Mouse (Mus musculus): ENCODE measurements at regions not wholly inside any gene's neighbourhood (a gene's known extent, or its start where the extent isn't known, plus 50 kb on each side); places are given as distances from the start of the nearest gene placed in this dataset.

- no peak overlapping the region for H3K27ac ChIP-seq
- WGBS = 95% methylated on average over 12 of the region's 12 CpGs
- H3K4me1 ChIP-seq = no peaks in the 10 kb centered on the region
- no peak overlapping the region for H3K4me3 ChIP-seq
- H3K9me3 ChIP-seq = no peaks in the 10 kb centered on the region
- H3K27me3 ChIP-seq (ENCODE audit: poor library complexity, severe bottlenecking) = no peaks in the 10 kb centered on the region
- no peak for DNase-seq (ENCODE audit: extremely low spot score, low spot score)
- H3K36me3 ChIP-seq (replicated peaks) = no peaks in the 10 kb centered on the region
Measured at GRCm38 (mm10) chr11:65475302-65475701, 205.5 kb upstream of the Myocd start.

DNA sequence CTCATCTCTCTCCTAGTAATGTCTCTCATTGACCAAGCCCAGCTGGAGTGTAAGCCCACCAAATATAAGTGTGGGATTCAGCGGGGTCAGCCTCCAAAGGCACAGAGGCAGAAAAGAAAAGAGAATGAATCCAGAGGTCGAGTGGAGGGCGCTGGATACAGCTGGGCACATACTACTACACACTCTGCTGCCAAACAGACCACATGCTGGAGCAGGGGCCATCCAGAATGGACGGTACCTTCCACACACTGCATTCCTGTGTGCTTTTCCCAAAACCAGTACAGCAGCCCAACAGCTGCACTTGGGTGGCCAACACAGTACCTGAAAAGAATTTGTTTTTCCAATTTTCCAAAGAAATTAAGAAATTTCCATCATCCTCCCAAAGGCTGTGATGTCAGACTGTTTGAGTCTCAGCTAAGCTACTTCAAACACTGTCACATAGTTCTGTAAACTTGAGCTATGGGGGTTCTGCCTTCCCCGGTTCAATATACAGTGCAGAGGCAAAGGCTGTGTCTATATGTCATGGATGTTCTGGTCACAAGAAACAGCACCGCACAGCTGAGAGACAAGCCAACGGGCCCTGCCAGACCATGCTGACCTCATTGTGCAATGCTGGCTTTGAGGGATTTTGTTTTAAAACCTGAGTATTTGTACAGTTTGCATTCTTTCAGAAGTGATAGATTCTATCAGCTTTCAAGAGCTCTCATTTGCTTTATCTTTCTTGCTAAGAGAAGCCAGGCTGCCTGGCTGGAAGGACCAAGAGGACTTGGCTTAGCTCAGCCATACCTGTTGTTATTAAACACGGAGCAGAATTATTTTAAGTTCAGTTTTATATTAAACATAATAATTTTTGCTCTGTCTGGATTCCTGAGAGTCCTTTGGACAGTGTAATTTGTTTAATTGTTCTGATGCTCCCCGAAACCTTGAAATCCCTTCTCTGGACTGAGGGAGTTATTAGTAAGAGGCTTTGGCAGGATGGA is 200.3 kb upstream of the Myocd start:
- no peaks in the 10 kb centered on the region for H3K4me1 ChIP-seq

GRCm38 (mm10) chr11:65461044-65461443 is 191.3 kb upstream of the Myocd start:
- no peak overlapping the region for H3K27ac ChIP-seq
- no peak overlapping the region for H3K4me3 ChIP-seq
- H3K36me3 ChIP-seq (replicated peaks) = no peaks in the 10 kb centered on the region
- 85% methylated on average over 4 of the region's 4 CpGs for WGBS
- no peak for DNase-seq (ENCODE audit: extremely low spot score, low spot score)
- H3K4me1 ChIP-seq = no peaks in the 10 kb centered on the region
- H3K27me3 ChIP-seq (ENCODE audit: poor library complexity, severe bottlenecking) = no peaks in the 10 kb centered on the region
- H3K9me3 ChIP-seq = peaks cover 3% of the 10 kb centered on the region; the same call in 1 of the 2 replicates

More for the DNA sequence above, 200.3 kb upstream of the Myocd start:
- no peak overlapping the region for H3K4me3 ChIP-seq
- no peak for DNase-seq (ENCODE audit: extremely low spot score, low spot score)
- no peaks in the 10 kb centered on the region for H3K36me3 ChIP-seq (replicated peaks)
- 87% methylated on average over 9 of the region's 9 CpGs for WGBS
- no peaks in the 10 kb centered on the region for H3K27me3 ChIP-seq (ENCODE audit: poor library complexity, severe bottlenecking)
- no peak overlapping the region for H3K27ac ChIP-seq
- H3K9me3 ChIP-seq = no peaks in the 10 kb centered on the region

- no peak for DNase-seq (ENCODE audit: extremely low spot score, low spot score)
- no peaks in the 10 kb centered on the region for H3K4me1 ChIP-seq
- no peak overlapping the region for H3K4me3 ChIP-seq
- no peaks in the 10 kb centered on the region for H3K9me3 ChIP-seq
- no peaks in the 10 kb centered on the region for H3K36me3 ChIP-seq (replicated peaks)
- WGBS = 89% methylated on average over 3 of the region's 3 CpGs
- no peak overlapping the region for H3K27ac ChIP-seq
- no peaks in the 10 kb centered on the region for H3K27me3 ChIP-seq (ENCODE audit: poor library complexity, severe bottlenecking)
Measured at GRCm38 (mm10) chr11:65448436-65448835, 178.6 kb upstream of the Myocd start.

DNA sequence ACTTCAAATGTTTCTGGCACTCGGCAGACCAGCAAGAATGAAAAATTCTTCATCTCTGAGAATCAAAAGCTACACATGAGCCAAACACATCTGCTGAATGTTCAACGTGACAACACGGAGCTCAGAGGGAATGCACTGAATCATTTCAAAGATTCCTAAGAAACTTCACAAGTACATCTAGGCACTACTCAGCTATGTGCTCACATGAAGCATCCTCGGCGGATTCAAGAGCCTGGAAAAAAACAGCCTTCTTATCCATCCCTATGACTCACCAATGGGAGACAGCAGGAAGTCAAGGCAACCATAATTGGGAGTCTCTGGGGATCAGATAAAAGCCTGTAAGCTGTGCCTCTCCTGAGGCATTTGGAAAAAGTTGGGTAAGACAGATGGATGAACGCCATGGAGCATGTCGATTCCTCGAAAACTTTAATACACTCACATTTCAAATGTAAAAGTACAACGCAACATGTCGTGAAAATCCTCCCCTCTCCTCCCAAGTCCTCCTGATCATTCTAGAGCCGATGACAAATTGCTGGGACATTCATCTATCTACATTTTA is 173.8 kb upstream of the Myocd start:
- DNase-seq (ENCODE audit: extremely low spot score, low spot score) = no peak
- H3K27me3 ChIP-seq (ENCODE audit: poor library complexity, severe bottlenecking) = no peaks in the 10 kb centered on the region
- H3K36me3 ChIP-seq (replicated peaks) = no peaks in the 10 kb centered on the region
- 92% methylated on average over 11 of the region's 11 CpGs for WGBS
- H3K27ac ChIP-seq = no peak overlapping the region
- no peaks in the 10 kb centered on the region for H3K9me3 ChIP-seq
- H3K4me3 ChIP-seq = no peak overlapping the region
- no peaks in the 10 kb centered on the region for H3K4me1 ChIP-seq

GRCm38 (mm10) chr11:65435699-65436161 is 165.9 kb upstream of the Myocd start:
- no peaks in the 10 kb centered on the region for H3K4me1 ChIP-seq
- H3K27me3 ChIP-seq (ENCODE audit: poor library complexity, severe bottlenecking) = no peaks in the 10 kb centered on the region
- DNase-seq (ENCODE audit: extremely low spot score, low spot score) = no peak
- 94% methylated on average over 4 of the region's 4 CpGs for WGBS
- no peaks in the 10 kb centered on the region for H3K9me3 ChIP-seq
- no peak overlapping the region for H3K4me3 ChIP-seq
- H3K36me3 ChIP-seq (replicated peaks) = no peaks in the 10 kb centered on the region
- no peak overlapping the region for H3K27ac ChIP-seq

DNA sequence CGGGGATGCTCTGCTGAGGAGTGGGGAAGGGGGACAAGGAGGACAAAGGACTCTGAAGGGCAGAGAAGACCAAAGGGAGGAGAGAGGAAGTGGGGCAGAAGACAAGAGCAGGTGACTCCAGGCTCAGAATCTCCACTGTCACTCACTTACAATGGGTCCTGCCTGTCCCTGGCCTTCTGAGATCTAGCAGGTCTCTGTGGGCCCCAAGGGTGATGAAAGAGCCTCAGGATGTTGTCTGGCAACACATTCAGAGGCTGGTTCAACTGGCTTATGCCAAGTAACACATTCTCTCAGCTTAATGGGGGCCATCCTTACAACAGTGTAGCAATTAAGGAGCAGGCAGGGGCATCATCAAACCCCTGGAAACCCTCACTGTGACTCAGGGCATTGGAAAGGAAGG is 152.1 kb upstream of the Myocd start:
- 52% methylated on average over 1 of the region's 1 CpGs for WGBS
- no peaks in the 10 kb centered on the region for H3K9me3 ChIP-seq
- H3K4me3 ChIP-seq = no peak overlapping the region
- H3K4me1 ChIP-seq = no peaks in the 10 kb centered on the region
- DNase-seq (ENCODE audit: extremely low spot score, low spot score) = no peak
- no peaks in the 10 kb centered on the region for H3K36me3 ChIP-seq (replicated peaks)
- no peak overlapping the region for H3K27ac ChIP-seq
- H3K27me3 ChIP-seq (ENCODE audit: poor library complexity, severe bottlenecking) = no peaks in the 10 kb centered on the region

DNA sequence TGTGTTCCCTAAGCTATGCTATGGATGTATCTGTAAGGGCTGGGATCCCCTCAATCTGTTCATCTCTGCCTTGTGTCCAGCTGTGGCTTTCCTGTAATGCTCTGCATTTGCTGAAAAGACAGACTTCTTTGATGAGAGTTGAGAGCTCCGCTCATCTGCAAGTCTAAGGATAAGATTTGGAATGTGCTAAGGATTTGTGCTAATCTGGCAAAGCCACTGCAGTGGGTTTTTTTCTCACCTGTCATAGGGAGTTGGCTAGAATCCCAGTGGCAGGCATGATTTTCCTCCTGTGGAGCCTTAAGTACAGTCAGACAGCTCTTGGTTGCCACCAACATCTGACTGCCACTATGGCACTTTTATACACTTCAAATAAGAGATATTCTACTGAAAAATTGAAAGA is 138.8 kb upstream of the Myocd start:
- Histone ChIP-seq H3K27me3 (ENCODE audit: poor library complexity, severe bottlenecking) (no peaks in the 10 kb centered on the region), H3K4me1 (no peaks in the 10 kb centered on the region), H3K4me3 (no peak overlapping the region), H3K27ac (no peak overlapping the region), H3K36me3 (replicated peaks) (no peaks in the 10 kb centered on the region), H3K9me3 (no peaks in the 10 kb centered on the region)
- WGBS = 80% methylated on average over 1 of the region's 1 CpGs
- no peak for DNase-seq (ENCODE audit: extremely low spot score, low spot score)

DNA sequence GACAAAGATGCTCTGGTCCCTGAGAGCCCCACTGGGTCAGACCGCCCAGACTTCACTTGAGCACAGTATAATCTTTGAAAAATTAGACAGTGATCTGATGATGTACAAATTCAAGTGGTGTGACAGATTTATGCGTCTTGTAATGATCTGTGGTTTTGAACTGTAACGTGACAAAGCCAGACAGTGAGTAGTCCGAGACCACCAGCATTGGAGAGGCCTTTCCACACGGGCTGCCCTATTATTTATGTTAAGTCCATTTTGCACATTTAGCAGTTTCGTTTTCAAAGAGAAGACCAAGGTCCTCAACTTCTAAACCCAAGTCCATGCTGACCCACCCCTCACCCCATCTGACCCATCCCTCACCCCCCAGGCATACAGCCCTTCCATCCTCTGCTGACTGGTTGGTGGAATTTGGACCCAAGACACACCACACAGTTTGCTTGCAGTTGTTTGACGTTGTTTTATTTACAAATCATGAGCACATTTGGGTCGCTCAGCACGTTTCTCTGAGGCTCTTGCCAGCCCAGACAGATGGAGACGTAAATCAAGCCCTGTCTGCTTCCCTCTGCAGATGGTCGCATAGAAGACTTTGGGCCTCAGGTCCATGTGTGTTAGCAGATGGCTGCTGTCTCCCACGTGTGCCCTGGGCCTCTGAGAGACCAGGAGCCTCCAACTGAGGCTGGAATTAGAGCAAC is 132.8 kb upstream of the Myocd start:
- no peaks in the 10 kb centered on the region for H3K36me3 ChIP-seq (replicated peaks)
- H3K9me3 ChIP-seq = no peaks in the 10 kb centered on the region
- 85% methylated on average over 12 of the region's 12 CpGs for WGBS
- H3K4me3 ChIP-seq = no peak overlapping the region
- H3K27ac ChIP-seq = no peak overlapping the region
- DNase-seq (ENCODE audit: extremely low spot score, low spot score) = no peak
- no peaks in the 10 kb centered on the region for H3K27me3 ChIP-seq (ENCODE audit: poor library complexity, severe bottlenecking)
- no peaks in the 10 kb centered on the region for H3K4me1 ChIP-seq

DNA sequence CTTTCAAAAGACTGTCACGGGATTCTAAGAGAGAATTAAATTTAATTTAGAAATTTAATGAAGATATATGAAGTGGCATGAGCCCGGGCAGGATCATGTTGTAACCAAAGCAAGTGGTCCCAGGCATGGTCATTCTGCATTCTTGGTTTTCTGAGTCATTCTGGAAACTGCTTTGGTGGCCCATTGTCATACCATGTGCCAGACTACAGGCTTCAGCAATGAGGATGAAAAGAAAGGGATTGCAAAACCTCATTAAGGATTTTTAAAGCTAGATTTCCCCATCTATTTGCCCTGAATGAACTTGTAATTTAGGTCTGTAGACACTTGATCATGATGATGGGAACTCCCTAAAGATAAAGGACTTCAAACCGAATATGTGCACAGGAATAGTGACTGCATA is 119.4 kb upstream of the Myocd start:
- no peaks in the 10 kb centered on the region for H3K9me3 ChIP-seq
- H3K27ac ChIP-seq = no peak overlapping the region
- DNase-seq (ENCODE audit: extremely low spot score, low spot score) = no peak
- no peaks in the 10 kb centered on the region for H3K36me3 ChIP-seq (replicated peaks)
- no peak overlapping the region for H3K4me3 ChIP-seq
- H3K27me3 ChIP-seq (ENCODE audit: poor library complexity, severe bottlenecking) = no peaks in the 10 kb centered on the region
- peaks cover 10% of the 10 kb centered on the region for H3K4me1 ChIP-seq
- 91% methylated on average over 3 of the region's 3 CpGs for WGBS

DNA sequence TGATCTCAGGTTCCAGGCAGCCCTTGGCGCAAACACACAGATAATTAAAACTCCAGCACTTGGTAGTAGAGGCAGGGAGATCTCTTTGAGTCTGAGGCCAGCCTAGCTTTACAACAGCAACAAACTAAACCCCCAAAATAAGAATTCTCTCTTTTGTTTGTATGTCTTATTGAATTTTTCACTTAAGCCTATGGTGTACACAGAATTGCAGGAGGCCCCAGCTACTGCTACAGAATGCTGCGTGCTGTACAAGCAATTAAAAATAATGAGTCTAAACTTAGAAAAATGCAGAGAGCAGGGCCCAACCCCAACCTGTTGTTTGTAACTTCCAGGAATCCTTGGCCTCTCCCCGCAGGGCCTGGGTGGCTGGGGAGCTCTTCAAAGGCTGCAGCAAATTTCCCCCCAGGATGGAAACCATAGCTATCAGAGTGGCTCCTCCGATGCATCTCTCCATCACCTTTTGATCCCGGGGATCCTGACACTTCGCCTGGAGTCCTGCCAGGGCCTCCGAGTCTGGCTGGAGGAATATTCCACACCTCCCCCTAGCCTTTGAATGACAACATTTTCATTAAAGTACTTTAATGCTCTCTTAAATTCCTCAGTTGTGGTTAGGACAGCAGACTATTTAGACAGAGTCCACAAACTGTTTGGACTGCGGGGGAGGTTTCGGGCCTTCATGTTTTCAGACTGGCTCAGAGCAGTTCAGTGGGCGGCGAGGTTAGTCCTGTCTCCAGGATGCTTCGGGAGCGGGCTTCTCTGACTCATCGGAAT is 116.7 kb upstream of the Myocd start:
- 72% methylated on average over 14 of the region's 14 CpGs for WGBS
- peaks cover 10% of the 10 kb centered on the region for H3K4me1 ChIP-seq
- no peak overlapping the region for H3K4me3 ChIP-seq
- H3K36me3 ChIP-seq (replicated peaks) = no peaks in the 10 kb centered on the region
- no peak for DNase-seq (ENCODE audit: extremely low spot score, low spot score)
- H3K27ac ChIP-seq = peak overlapping the region; percentile 51
- H3K9me3 ChIP-seq = no peaks in the 10 kb centered on the region
- no peaks in the 10 kb centered on the region for H3K27me3 ChIP-seq (ENCODE audit: poor library complexity, severe bottlenecking)

DNA sequence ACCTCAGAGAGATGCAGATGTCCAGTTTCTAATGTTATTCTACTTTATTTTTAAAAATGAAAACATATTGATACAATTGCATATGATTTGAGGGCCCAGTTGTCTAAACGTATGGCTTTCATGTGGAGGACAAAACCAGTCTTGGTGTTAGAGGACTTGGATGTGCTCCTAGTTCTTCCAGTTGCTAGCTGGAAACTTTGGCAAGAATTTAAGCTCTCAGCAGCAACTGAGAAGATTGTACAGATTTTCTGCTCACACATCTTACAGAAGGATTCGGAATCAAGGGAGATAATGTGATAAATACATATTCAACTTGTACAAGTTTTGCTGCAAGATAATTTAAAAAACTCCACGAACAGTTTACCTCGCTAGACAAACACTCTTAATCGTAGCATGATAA is 105.6 kb upstream of the Myocd start:
- H3K27me3 ChIP-seq (ENCODE audit: poor library complexity, severe bottlenecking) = no peaks in the 10 kb centered on the region
- no peaks in the 10 kb centered on the region for H3K36me3 ChIP-seq (replicated peaks)
- 91% methylated on average over 5 of the region's 5 CpGs for WGBS
- H3K4me1 ChIP-seq = no peaks in the 10 kb centered on the region
- no peaks in the 10 kb centered on the region for H3K9me3 ChIP-seq
- no peak overlapping the region for H3K27ac ChIP-seq
- H3K4me3 ChIP-seq = no peak overlapping the region
- no peak for DNase-seq (ENCODE audit: extremely low spot score, low spot score)

Measured in forebrain, embryonic 10.5 days (tissue).